Mouse (Mus musculus): ENCODE measurements around the gene Tnfsf14. TPM values are rescaled to one million over a fixed set of nuclear protein-coding genes. Genes with fewer than 3 reads are reported as not detected.
A peak's percentile ranks its signal among the peaks of the same experiment; 100 is the strongest.

Gene Tnfsf14
- polyA plus RNA-seq, 1 experiment from 2014 or later: 0.08 TPM

GRCm38 (mm10) chr17:57170616-57171260 is 23.2 kb downstream of the Tnfsf14 start:
- DNase-seq (ENCODE audit: low spot score): no peak
- ATAC-seq (replicated peaks; ENCODE audit: low FRiP score, low read depth): no peak
- TF ChIP-seq CTCF (IDR thresholded peaks at IDR 0.05; ENCODE audit: low read depth): no peak
- Histone ChIP-seq H3K4me2 (ENCODE audit: low read length) (no peak overlapping the region), H3K36me3 (ENCODE audit: insufficient read depth, low read length) (no peaks in the 10 kb centered on the region), H3K27ac (no peak overlapping the region), H3K4me3 (replicated peaks; ENCODE audit: low read depth, low read length) (no peak overlapping the region), H3K27me3 (ENCODE audit: insufficient read depth, low read length) (no peaks in the 10 kb centered on the region), H3K9me3 (replicated peaks; ENCODE audit: low read length) (no peaks in the 10 kb centered on the region), H3K4me1 (replicated peaks; ENCODE audit: insufficient read depth, low read length) (no peaks in the 10 kb centered on the region), H3K9ac (ENCODE audit: low read depth, low read length) (no peak overlapping the region)
- WGBS: 40% methylated on average over 5 of the region's 5 CpGs

DNA sequence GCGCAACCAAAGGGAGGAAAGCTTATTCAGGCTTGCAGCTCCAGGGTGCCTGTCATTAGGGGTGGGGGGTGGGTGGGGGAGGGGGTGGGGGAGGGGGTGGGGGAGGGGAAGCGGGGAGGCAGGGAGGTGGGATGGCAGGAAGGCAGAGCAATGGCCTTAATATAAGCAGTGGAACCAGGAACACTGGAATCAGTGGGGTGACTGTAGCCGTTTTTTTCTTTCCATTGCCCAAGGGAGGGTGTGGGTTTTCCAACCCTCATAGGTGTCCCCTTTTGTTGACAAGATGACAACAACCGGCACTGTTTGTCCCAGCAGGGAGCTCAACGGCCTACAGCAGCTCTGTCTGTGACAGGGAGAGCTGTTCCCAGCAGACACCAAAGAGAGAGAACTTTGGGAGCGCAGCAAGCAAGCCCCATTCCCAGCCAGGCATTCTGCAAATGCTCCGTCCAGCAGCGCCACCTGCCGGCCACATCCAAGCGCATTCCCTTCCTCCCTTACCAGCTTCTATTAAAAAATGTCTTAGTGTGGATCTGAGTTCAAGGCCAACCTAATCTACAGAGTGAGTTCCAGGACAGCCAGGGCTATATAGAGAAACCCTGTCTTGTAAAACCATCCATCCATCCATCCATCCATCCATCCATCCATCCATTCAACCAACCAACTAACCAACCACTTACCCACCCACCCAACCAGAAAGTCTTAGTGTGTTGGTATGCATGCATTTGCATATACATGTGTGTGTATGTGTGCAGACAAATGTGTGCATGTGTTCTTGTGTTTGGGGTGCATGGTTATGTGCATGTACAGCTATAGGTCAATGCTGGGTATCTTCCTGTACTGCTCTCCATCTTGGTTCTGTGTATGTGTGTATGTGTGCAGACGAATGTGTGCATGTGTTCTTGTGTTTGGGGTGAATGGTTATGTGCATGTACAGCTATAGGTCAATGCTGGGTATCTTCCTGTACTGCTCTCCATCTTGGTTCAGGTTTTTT is 26.9 kb downstream of the Tnfsf14 start:
- WGBS: 11% methylated on average over 9 of the region's 11 CpGs
- H3K36me3 ChIP-seq (ENCODE audit: insufficient read depth, low read length): no peaks in the 10 kb centered on the region

DNA sequence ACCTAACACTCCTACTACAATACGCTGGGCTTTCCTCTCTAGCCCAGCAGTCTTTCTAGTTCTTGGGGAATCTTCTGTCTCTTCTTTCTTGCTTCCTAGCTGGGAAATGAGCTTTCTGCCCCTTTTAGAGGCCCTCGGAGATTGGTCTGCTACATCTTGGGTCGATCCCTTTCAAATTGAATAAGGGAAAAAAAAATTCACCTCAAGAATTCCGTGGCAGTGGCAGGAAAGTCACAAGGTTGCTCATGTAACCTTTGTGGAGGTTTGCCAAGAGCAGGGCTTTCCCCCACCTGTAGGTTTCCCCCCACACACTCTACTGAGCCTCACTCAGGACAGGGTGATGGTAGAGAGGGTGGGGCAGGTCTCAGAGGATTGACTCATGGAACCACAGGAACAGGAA is 40.2 kb downstream of the Tnfsf14 start:
- Histone ChIP-seq H3K36me3 (ENCODE audit: insufficient read depth, low read length) (no peaks in the 10 kb centered on the region), H3K4me3 (replicated peaks; ENCODE audit: low read depth, low read length) (no peak overlapping the region), H3K9me3 (replicated peaks; ENCODE audit: low read length) (no peaks in the 10 kb centered on the region), H3K27ac (no peak overlapping the region), H3K4me2 (ENCODE audit: low read length) (no peak overlapping the region), H3K4me1 (replicated peaks; ENCODE audit: insufficient read depth, low read length) (0 out of 2 replicates have a peak, but pooled peaks cover 3% of the 10 kb centered on the region), H3K27me3 (ENCODE audit: insufficient read depth, low read length) (peaks cover 11% of the 10 kb centered on the region; the same call in 1 of the 2 replicates), H3K9ac (ENCODE audit: low read depth, low read length) (no peak overlapping the region)
- no peak for TF ChIP-seq CTCF (IDR thresholded peaks at IDR 0.05; ENCODE audit: low read depth)
- DNase-seq (ENCODE audit: low spot score) (no peak), ATAC-seq (replicated peaks; ENCODE audit: low FRiP score, low read depth) (no peak)
- WGBS: 81% methylated on average over 4 of the region's 4 CpGs

More for the DNA sequence above, 26.9 kb downstream of the Tnfsf14 start:
- no peak overlapping the region for H3K27ac ChIP-seq
- H3K4me3 ChIP-seq (replicated peaks; ENCODE audit: low read depth, low read length): no peak overlapping the region
- no peaks in the 10 kb centered on the region for H3K27me3 ChIP-seq (ENCODE audit: insufficient read depth, low read length)
- no peaks in the 10 kb centered on the region for H3K4me1 ChIP-seq (replicated peaks; ENCODE audit: insufficient read depth, low read length)
- DNase-seq (ENCODE audit: low spot score) (peak; percentile 94), ATAC-seq (replicated peaks; ENCODE audit: low FRiP score, low read depth) (peak; percentile 81)
- no peaks in the 10 kb centered on the region for H3K9me3 ChIP-seq (replicated peaks; ENCODE audit: low read length)
- no peak overlapping the region for H3K9ac ChIP-seq (ENCODE audit: low read depth, low read length)
- TF ChIP-seq CTCF (IDR thresholded peaks at IDR 0.05; ENCODE audit: low read depth): peak; percentile 95
- no peak overlapping the region for H3K4me2 ChIP-seq (ENCODE audit: low read length)

DNA sequence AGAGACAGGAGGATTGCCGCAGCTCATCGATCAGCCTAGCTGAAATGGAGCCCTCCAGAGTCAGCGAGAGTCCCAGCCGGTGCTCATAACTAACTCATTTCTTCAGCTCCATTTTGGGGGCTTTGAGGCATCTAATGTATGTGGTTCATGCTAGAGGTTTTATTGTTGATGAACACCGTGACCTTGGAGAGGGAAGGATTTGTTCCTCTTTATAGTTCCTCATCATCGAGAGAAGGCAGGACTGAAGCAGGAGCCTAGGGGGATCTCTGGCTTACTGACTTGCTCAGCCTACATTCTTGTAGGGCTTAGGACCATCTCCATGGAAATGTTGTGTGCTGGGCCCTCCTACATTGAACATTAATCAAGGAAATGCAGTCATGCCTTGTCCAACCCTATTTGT is 41.0 kb downstream of the Tnfsf14 start:
- H3K4me3 ChIP-seq (replicated peaks; ENCODE audit: low read depth, low read length): no peak overlapping the region
- H3K9me3 ChIP-seq (replicated peaks; ENCODE audit: low read length): no peaks in the 10 kb centered on the region
- 0 out of 2 replicates have a peak, but pooled peaks cover 3% of the 10 kb centered on the region for H3K4me1 ChIP-seq (replicated peaks; ENCODE audit: insufficient read depth, low read length)
- no peaks in the 10 kb centered on the region for H3K36me3 ChIP-seq (ENCODE audit: insufficient read depth, low read length)
- 95% methylated on average over 6 of the region's 6 CpGs for WGBS
- ATAC-seq (replicated peaks; ENCODE audit: low FRiP score, low read depth): no peak
- peaks cover 12% of the 10 kb centered on the region; the same call in 1 of the 2 replicates for H3K27me3 ChIP-seq (ENCODE audit: insufficient read depth, low read length)
- no peak for DNase-seq (ENCODE audit: low spot score)
- H3K4me2 ChIP-seq (ENCODE audit: low read length): no peak overlapping the region
- no peak overlapping the region for H3K9ac ChIP-seq (ENCODE audit: low read depth, low read length)
- H3K27ac ChIP-seq: no peak overlapping the region
- TF ChIP-seq CTCF (IDR thresholded peaks at IDR 0.05; ENCODE audit: low read depth): no peak

DNA sequence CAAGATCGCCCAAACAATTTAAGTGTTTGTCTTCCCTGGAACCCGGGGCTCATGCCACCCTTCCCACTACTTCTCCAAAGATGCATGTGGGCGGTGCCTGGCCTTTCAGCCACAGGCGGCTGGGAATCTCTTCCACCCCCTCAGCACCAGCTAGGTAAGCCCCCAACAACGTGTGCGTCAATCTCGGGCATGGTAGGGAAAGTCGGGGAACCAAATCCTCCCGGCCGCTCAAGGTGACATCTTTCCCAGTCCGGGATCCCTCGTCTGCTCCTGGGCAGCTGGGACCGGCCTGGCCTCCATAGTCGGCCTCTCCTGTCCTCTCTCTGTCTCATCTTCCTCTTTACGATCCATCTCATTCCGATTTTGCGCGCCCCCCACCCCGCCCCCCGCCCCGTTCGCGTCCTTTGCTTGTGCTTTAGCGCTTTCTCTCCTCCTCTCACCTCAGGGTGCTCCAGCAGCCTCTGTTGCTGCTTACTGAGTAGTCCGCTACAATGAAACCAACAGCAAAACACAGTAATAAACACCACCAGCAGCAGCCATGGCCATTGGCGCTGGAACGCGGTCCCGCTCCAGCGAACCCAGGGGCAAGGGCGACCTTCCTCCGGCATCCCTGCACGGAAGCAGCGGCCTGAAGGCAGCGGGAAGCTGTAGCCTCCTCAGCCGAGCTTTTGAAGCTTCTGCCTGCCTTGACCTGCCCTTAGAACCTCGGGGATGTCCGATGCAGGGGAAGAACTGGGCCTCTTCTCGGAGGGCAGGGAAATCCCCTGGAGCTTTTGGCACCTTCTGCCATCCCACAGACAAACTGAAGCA is 44.8 kb downstream of the Tnfsf14 start, which contains the start of gene Cd70:
Cd70 (minus strand) TSS at position 784 of the 810 bp plus-strand sequence.
- peak; percentile 64; the same call in 1 of the 2 replicates for ATAC-seq (replicated peaks; ENCODE audit: low FRiP score, low read depth)
- DNase-seq (ENCODE audit: low spot score): peak; percentile 8
- H3K36me3 ChIP-seq (ENCODE audit: insufficient read depth, low read length): no peaks in the 10 kb centered on the region
- peak within 1 kb of the TSS; percentile 62 for H3K4me2 ChIP-seq (ENCODE audit: low read length)
- H3K9me3 ChIP-seq (replicated peaks; ENCODE audit: low read length): no peaks in the 10 kb centered on the region
- H3K4me1 ChIP-seq (replicated peaks; ENCODE audit: insufficient read depth, low read length): 0 out of 2 replicates have a peak, but pooled peaks cover 3% of the 10 kb centered on the region
- H3K4me3 ChIP-seq (replicated peaks; ENCODE audit: low read depth, low read length): peak within 1 kb of the TSS; percentile 24
- H3K27me3 ChIP-seq (ENCODE audit: insufficient read depth, low read length): peaks cover 16% of the 10 kb centered on the region; the same call in 1 of the 2 replicates
- H3K27ac ChIP-seq: no peak within 1 kb of the TSS
- H3K9ac ChIP-seq (ENCODE audit: low read depth, low read length): peak within 1 kb of the TSS; percentile 50; the same call in 1 of the 2 replicates
- TF ChIP-seq CTCF (IDR thresholded peaks at IDR 0.05; ENCODE audit: low read depth): no peak
- WGBS: 3% methylated on average over 39 of the region's 39 CpGs

All from kidney, postnatal 0 days (tissue).